Mouse (Mus musculus): ENCODE data around the gene Slc1a5. TPM values are rescaled to one million over a fixed set of nuclear protein-coding genes. Genes with fewer than 3 reads are reported as not detected.

Slc1a5 gene
- total RNA-seq (2021), result 100 to 1,000 TPM; 118 to 152 TPM
- long read RNA-seq, experiment 1, transcript Slc1a5-201 (9 exons, 2,764 nt), result major isoform, 109 of 146 reads
- long read RNA-seq, experiment 1, transcript Slc1a5-202 (8 exons, 2,807 nt), result minor isoform, 16 of 146 reads
- long read RNA-seq, experiment 1, partial matches to known transcripts, result 14 of 146 reads
- long read RNA-seq, experiment 1, other reads (novel, unspliced or antisense), result 7 of 146 reads
- long read RNA-seq, experiment 2, transcript Slc1a5-202 (8 exons, 2,807 nt), result minor isoform, 13 of 90 reads
- long read RNA-seq, experiment 2, transcript Slc1a5-201 (9 exons, 2,764 nt), result major isoform, 72 of 90 reads
- long read RNA-seq, experiment 2, partial matches to known transcripts, result 3 of 90 reads
- long read RNA-seq, experiment 2, other reads (novel, unspliced or antisense), result 2 of 90 reads

DNA sequence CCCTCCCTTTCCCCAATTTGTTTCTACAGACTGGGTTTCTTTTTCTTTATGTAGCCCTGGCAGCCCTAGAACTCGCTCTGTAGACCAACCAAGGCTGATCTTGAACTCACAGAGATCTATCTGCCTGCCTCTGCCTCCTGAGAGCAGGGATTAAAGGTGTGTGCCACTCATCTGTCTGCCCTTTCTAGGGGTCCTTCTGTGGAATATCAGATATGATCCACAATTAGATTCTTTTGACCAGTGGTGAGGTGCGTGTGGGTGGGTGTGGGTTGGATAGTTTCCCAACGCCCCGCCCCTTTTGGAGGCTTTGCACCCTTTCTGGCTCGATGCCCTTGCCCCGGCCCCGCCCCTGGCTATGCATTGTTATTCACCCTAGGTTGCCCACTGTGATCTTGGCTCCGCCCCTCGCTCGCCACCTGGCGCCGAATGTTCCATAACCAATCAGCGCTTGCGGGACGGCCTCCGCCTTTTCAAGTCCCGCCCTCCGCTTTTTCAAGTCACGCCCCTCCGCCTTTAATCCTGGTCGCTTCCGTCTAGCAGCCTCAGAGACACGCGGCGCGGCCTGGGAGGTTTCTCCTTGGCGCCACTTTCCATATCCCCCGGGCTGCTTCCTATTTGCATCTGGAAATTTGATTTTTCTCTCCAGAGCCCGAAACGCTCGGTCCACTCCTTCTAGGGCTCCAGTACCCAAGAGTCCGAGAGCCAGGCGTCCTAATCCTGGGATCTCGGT lies at the start of gene Slc1a5:
Gene Slc1a5, plus strand, starts transcription at position 516 of the 730 bp plus-strand sequence.
- peak; percentile 90 to 91 for DNase-seq

DNA sequence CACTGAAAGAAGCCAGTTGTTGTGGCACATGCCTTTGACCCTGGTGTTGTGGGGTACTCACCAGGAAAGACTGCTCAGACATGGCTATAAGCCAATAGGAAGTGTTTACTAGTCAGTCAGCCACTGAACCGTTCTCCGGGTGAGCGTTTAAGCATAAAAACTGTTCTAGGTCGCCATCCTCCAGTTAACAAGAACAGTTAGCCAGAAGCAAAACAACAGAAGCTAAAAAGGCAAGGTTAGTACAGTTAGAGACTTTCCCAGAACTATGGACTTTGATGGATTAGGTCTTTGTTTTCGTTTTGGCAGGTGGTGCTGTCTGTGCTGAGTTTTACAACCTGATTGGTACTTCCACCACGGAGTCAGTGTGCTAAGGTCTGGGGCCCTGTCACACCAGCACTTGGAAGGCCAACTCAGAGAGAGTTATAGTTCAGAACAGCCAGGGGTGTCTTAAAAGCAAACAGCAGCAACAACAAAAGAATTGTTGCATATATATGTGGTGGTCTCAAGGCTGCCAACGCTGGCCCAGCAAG lies 49.2 kb upstream of the Slc1a5 start:
- DNase-seq, result no peak

DNA sequence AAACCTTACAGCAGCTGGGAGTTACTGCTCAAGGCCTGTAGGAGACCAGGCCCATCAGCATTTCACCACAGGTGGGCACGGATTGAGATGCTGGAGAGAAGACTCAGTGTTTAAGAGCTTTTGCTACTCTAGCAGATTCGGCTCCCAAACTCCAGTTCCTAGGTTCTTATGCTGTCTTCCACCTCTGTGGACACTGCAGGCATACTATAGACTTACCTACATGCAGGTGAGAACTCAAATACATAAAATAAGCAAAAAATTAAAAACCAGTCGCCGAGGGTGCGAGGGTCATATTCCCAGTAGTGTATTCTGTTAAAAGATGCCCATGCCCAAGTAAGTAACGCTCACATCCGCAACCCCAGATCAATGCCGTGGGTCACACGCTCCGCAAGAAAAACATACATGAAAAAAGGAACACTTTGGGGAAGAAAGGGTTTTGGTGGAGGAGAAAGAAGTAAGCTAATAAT lies 43.5 kb upstream of the Slc1a5 start:
- no peak for DNase-seq

DNA sequence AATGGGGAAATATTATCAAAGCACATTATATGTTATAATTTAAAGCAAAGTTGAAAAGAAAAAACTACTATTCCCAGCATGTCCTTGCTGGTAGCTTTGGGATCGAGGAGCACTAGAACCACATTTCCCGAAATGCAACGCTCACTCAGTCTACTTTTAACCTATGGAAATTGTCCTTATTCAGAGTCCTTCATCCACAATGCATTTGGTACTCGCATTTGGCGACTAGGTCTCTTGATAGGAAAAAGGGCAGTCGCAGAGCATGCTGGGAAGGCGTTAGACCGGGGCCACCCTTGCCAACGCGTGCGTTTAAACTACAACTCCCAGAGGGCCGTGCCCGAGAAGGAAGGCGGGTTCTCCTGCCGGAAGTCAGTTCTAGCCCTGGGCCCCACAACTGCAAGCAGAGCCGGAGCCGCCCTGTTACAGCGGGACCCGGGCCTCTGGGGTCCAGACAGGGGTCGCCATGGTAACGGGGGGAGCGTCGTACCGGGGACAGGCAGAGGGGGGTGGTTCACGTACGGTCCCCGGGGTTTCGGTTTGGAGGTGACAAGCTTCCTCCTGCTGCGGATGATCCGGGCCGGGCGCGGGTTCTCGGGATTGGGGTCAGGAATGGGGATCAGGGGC lies 43.0 kb upstream of the Slc1a5 start, which contains the start of gene Ap2s1:
Gene Ap2s1, plus strand, starts transcription at position 338 of the 624 bp plus-strand sequence.
- peak; percentile 96 for DNase-seq

DNA sequence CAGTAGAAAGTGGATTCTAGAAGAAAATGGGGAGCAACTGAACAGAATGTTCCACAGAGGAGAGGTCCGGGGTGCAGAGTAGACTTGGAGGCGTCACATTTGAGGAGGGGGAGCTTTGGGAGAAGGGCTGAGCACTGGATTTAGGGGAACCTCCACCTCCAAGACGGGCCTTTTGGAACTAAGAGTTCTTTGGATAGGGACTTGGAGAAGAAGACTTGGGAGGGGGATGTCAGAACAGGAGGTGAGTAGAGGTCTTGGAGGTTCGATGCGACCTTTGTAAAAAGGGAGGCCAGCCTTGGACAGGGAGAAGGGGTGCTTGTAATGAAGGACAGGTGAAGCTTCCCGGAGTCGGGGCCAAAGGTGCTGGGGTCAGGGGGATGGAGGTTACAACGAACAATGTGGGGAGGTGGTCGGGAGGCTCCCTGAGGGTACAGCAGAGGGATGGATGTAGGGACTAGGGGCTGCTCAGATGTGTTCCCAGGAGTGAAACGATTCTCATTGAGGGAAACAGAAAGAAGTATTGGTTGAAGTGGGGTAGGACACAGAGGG lies 42.0 kb upstream of the Slc1a5 start:
- DNase-seq, result no peak

DNA sequence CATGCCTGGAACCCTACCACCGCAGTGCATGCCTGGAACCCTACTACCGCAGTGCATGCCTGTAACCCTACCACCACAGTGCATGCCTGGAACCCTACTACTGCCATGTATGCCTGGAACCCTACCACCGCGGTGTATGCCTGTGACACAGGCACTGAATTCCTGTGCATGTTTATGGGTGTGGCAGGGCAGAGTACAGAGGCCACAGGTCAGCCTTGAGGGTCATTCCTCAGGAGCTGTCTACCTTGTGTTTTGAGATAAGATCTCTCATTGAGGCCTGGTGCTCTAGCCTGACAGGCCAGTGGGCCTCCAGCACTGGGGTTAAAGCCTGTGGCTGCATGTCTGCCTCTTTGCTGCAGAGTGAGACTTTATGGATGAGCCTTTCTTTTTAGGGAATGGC lies 35.8 kb upstream of the Slc1a5 start:
- DNase-seq, result no peak

DNA sequence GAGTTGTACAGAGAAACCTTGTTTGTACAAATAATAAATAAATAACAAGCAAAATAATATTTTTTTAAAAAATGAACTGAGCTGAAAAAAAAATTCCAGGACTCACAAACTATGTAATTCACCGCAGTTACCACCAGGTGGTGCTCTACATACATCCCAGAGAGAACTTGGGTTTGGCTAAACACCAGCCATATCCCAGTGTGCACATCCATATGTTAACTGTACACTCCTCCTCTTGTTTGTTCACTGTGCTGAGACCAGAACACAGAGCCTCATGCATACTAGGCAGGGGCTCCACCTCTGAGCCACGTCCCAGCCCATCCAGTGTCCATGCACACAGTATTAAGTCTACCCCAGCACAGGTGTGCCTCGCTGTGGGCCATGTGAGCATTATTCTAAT lies 35.0 kb upstream of the Slc1a5 start:
- DNase-seq, result peak; percentile 30 to 56

DNA sequence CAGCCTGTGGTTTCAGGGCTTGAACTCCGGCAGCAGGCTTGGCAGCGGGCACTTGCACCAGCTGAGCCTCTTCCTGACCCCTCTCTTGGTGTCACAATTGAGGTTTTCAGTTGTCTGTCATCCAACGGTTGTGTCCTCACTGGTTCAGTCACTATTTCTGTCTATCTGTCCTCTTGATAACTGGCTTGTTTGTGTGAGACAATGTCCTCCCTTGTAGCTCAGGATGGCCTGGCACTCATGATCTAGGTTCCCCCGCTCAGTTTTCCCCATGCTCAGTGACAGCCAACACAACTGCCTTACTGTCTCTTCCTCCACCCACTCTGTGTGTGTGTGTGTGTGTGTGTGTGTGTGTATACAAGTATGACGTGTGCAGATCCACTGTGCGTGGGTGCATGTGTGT lies 33.5 kb upstream of the Slc1a5 start:
- DNase-seq, result no peak

DNA sequence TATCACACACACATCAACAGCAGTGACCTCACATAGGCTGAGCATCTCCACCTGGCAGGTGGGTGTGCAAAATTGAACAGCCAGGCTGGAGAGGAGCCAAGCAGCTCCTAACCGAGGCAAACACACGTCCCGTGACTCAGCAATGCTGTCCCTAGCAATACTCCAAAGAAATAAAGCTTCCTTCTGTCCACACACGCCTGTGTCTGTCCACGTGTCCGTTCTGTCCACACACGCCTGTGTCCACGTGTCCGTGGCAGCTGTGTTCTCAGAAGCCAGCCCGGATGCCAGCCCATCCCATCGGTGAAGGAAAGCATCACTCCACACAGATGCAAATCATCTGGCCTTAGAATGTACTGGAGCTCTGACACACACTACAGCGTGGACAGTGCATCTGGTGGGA lies 29.1 kb upstream of the Slc1a5 start:
- DNase-seq, result no peak

DNA sequence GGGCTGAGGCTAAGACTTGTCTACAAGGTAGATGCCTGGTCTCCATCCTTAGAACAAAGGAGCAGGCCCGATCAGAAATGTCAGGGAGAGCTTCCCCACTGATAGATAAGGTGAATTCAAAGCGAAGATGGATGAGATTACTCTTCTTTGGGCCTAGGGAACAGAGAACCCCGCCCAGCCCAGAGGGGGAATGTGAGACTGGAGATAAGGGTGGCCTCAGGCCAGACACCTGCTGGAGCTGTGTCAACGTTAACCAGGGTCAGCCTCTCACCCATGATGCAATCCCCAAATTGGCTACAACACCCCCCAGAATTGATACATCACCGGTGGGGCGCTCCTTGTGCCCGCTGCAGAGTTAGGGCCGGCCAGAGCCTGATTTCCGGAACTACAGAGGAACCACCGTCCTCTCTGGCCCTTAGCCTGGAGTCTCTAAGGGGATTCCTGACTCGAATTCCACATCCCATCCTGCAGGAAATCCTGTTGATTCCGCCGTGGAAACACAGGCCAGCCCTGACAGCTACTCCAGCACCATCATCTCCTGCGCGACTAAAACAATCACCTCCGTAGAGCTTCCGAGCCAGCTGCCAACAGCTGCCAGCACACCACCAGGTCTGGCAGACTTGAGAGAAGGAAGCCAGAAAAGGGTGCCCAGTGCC lies 25.6 kb upstream of the Slc1a5 start:
- DNase-seq, result peak; percentile 24 to 36

DNA sequence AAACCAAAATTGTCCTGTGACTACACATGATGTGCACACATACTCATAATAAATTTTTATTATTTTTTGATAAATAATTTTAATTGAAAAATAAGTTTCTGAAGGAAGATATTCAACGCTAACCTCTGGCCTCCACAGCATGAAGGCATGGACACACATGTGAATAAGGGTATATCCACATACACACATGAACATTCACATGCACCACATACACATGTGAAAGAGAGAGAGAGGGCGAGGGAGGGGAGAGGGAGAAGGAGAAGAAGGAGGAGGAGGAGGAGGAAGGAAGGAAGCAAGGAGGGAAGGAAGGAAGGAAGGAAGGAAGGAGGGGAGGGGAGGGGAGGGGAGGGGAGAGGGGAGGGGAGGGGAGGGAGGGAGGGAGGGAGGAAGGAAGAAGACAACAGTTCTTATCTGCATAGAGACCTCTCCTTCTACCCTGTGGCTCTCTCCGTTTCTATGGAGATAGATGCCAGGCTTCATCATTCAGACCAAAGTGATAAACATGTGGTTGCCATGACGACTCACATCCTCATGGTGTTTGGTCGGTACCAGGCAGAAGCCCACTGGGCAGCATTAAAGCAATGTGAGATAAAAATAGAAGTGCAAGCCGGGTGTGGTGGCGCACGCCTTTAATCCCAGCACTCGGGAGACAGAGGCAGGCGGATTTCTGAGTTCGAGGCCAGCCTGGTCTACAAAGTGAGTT lies 22.1 kb upstream of the Slc1a5 start:
- no peak for DNase-seq

DNA sequence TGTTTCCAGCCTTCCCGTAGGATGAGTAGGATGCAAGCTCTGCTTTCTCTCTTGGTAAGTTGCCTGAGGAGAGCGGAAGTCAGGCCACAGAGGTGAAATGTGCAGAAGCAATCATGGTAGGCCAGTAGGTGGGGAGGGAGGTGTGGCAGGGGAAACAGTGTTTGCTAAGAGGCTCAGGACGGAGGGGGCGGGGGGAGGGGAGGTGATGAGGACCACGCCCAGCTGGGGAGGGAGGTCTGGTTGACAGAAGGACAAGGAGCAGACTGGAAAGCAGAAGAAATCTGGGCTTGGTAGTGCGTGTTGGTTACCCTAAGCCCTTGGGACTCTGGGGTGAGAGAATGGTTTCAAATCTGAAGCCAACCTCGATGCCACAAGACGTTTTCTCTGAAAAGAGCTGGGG lies 20.8 kb upstream of the Slc1a5 start:
- DNase-seq, result peak; percentile 27 to 65

DNA sequence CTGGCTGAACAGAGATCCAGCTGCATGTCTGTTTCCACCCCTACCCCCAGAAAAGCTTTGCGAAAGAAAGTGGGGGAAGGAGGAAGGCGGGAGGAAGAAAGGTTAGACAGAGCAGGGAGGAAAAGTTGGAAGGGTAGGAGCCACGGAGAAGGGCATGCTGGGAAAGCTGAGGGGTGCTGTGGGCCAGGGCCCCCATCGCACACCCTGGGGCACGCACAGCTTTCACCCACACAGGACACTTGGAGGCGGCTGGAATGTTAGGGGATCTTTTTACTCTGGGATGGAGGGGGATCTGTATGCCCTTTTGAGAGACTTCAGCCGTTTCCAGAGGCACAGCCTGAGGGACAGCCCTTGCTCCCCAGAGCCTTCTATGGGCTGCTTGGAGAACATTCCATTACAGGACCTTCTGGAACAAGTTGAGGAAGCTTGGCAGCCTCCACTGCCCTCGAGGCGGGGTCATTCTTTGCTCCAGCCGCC lies 20.1 kb upstream of the Slc1a5 start:
- DNase-seq, result peak in 1 of 2 experiments; percentile 60

DNA sequence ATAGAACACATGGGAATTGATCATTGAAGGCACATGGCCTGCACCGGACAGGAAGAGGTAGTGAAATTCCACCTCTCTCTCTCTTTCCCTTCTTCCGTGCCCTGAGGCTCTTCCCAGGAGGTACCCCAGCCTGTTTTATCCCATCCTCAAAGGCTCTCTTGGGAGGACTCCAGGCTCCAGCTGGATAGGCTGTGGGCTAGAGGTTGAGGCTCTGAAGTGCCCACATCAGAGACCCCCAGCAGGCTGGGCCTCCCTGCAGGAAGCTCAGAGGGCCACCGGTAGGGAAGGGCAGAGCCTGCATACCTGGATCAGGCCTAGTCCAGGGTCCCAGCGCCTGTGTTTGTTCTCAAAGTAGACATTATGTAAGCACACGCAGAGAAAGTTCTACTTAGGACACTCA lies 19.5 kb upstream of the Slc1a5 start:
- DNase-seq, result no peak

DNA sequence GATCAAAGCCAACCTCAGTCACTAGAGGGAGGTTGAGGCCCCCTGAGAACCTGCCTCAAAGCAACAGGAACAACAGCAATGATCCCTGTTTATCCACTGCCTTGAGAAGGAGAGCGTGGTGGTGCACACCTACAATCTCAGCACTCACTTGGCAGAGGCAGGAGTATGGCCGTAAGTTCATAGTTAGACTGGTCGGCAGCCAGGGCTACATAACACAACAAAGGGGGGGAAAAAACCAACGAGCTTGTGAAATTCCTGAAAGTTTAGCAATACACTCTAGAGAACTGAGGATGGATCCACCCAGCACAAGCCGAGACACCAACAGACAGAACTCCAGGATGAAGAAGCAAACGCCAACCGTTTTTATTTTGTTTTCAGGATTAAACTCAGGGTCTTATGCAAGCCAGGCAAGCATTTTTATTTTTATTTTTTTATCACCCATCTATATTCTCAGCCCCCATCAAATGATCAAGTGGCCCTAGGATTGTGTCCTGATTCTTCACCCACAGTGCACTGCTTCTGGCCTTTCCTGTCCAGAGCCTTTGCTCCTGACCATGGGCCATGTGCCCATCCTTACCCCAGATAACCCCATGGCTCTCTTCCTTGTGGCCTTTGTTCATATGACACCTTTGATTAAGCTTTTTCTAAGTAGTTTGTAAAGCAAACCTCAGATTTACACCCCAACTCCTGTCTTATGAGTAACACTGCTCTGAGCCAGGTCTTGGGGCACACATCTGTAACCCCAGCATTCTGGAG lies 17.5 kb upstream of the Slc1a5 start:
- DNase-seq, result peak in 1 of 2 experiments; percentile 21

DNA sequence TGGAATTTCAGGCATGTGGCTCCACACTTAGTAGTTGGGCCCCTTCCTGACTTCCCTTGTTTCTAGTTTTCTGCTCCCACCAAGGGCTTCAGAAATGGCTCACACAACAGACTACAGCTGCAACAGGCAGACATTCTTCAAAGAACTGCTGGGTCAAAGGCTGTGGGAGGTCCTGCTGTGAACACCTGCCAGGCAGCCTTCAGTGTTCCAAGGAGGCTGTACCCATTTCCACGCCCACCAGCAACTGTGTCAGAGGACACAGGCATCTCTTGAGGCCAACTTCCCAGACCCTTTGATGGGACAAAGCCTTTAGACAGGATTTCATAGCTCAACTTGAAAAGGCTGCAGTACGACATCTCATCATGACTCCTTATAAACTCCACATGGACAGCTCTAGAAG lies 14.7 kb upstream of the Slc1a5 start:
- peak in 1 of 2 experiments; percentile 27 for DNase-seq

DNA sequence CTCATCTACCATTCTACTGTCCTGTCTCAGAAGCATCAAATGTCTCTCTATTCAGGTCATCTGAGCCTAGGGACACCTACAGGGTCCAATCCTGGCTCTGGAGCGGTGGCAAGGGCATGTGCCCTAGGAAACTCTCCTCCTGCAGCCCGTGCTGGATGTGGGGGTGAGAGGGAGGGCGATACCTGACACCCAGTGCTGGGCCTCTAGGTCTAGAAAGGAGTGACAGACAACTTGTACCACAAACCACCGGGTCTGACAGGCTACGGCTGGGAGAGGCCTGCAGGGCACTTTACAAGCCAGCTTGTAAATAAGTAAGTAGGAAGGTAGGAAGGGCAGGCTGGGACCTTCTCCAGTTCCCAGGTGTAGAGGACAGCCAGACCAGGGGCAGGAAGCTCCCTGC lies 5.3 kb upstream of the Slc1a5 start:
- DNase-seq, result no peak

DNA sequence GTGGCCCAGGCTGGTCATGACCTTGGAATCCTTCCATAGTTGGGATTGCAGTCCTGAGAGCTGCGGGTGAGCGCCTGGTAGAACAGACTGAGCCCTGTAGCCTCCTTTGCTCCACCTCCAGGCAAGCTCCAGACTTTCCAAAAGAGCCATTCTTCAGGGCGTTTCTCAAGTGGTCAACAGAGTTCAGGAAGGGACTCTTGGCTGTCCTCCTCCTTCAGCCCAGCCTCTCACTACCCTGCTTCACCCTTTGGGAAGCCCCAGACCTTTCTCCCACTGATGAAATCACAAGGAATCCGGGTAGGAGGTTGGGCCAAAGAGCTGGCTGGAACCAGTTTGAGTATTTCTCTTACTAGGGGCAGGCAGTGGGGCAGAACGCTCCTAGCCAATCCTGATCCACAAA lies 1.1 kb upstream of the Slc1a5 start:
- DNase-seq, result peak; percentile 31 to 42

DNA sequence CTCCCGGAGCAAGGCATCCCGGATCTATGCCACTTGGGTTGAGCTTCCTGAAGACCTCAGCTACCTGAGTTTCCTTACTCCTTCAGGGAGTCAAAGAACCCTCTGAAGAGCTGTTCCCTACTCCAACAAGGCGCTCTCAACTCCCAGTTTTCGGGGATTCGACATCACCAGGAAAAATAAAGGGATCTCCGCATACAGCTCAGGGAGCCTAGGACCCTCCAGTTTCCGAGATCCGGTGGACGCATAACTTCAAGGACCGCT lies 345 bp downstream of the Slc1a5 start:
- DNase-seq, result no peak

DNA sequence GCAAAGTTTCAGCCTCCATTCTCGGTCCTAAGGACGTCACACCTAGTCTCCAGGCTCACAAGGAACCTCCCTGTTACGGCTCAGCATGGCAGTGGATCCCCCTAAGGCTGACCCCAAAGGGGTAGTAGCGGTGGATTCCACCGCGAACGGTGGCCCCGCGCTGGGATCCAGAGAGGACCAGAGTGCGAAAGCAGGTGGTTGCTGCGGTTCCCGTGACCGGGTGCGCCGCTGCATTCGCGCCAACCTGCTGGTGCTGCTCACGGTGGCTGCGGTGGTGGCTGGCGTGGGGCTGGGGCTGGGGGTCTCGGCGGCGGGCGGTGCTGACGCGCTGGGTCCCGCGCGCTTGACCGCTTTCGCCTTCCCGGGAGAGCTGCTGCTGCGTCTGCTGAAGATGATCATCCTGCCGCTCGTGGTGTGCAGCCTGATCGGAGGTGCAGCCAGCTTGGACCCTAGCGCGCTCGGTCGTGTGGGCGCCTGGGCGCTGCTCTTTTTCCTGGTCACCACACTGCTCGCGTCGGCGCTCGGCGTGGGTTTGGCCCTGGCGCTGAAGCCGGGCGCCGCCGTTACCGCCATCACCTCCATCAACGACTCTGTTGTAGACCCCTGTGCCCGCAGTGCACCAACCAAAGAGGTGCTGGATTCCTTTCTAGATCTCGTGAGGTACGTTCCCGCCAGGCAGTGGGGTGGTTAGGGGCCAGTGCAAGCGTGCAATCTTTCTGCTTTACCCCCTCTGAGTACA lies 845 bp downstream of the Slc1a5 start:
- DNase-seq, result peak; percentile 30 to 45

All from adrenal gland, postnatal 36 days (tissue).